Mouse (Mus musculus): ENCODE measurements around the gene Ddah1. TPM values are rescaled to one million over a fixed set of nuclear protein-coding genes. Genes with fewer than 3 reads are reported as not detected.
A peak's percentile ranks its signal among the peaks of the same experiment; 100 is the strongest.

Ddah1 gene
- 21.0 and 25.4 TPM in 2 replicates for polyA plus RNA-seq (2015; fragmentation: Nextera tagmentation; extraction: Ambion mirVana)

DNA sequence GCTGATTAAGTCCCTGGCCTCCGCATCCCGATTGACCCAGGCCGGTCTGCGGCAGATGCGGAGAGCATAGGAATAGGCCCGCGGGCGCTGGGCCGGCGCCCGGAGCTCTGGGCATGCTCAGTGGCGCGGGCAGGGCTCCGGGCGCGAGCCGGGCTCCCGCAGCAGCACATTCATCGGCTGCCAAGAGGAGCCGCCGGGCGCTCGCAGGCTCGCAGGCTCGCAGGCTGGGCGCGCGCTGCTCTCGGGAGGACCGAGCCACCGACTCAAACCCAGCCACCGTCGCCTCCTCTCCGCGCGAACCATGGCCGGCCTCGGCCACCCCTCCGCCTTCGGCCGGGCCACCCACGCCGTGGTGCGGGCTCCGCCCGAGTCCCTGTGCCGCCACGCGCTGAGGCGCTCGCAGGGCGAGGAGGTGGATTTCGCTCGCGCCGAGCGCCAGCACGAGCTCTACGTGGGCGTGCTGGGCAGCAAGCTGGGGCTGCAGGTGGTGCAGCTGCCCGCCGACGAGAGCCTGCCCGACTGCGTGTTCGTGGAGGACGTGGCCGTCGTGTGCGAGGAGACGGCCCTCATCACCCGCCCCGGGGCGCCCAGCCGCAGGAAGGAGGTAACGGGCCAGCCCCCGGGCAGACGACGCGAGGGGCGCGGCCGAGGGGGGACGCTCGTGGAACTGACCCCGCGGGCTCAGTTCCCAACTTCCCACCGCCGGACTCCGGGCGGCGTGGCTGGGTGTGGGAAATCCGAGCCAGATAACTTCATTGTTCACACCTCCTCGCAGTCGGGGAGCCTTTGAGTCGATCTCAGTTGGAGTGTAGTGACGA is at the start of gene Ddah1:
TSS of gene Ddah1 (plus strand) at position 115 of the 818 bp plus-strand sequence.
- peak; percentile 86 for ATAC-seq (replicated peaks; ENCODE audit: insufficient number of reproducible peaks, insufficient read depth, low FRiP score, low read depth)
- H3K4me1 ChIP-seq (replicated peaks) = peaks cover 22% of the 10 kb centered on the region
- under 1% methylated on average over 96 of the region's 97 CpGs for WGBS

GRCm38 (mm10) chr3:145715923-145716322 is 42.6 kb upstream of the Ddah1 start:
- no peak for ATAC-seq (replicated peaks; ENCODE audit: insufficient number of reproducible peaks, insufficient read depth, low FRiP score, low read depth)
- no peak overlapping the region for H3K4me2 ChIP-seq
- WGBS = 82% methylated on average over 7 of the region's 7 CpGs

More for the DNA sequence above, at the start of gene Ddah1:
- Histone ChIP-seq H3K4me3 (peak within 1 kb of the TSS; percentile 73), H3K27me3 (peaks cover 21% of the 10 kb centered on the region; the same call in 1 of the 2 replicates), H3K36me3 (no peaks in the 10 kb centered on the region), H3K27ac (peak within 1 kb of the TSS; percentile 45), H3K9me3 (replicated peaks) (no peaks in the 10 kb centered on the region), H3K9ac (peak within 1 kb of the TSS; percentile 78), H3K4me2 (peak within 1 kb of the TSS; percentile 99)

DNA sequence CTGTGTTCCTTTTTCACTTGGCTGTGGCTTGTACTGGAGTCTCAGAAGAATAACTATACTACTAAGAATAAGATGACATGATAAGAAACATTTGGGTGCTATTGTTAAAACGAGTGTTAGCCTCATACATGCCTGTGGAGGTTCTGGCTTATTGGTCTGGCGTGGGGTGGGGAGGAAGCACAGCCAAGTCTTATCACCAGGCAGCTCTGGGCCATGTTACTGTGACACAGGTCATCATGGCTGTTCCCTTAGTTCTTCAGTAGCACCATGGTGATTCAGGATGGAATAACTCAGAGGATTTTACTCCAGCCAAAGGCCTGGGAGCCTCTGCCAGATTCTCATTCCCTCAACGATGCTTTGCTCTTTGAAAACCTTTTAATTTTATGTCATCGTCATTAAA is 38.8 kb upstream of the Ddah1 start:
- ATAC-seq (replicated peaks; ENCODE audit: insufficient number of reproducible peaks, insufficient read depth, low FRiP score, low read depth) = no peak
- Histone ChIP-seq H3K4me2 (no peak overlapping the region), H3K9ac (no peak overlapping the region), H3K4me1 (replicated peaks) (no peaks in the 10 kb centered on the region), H3K36me3 (no peaks in the 10 kb centered on the region), H3K27me3 (no peaks in the 10 kb centered on the region), H3K9me3 (replicated peaks) (no peaks in the 10 kb centered on the region), H3K27ac (no peak overlapping the region), H3K4me3 (no peak overlapping the region)
- 52% methylated on average over 4 of the region's 4 CpGs for WGBS

More at GRCm38 (mm10) chr3:145715923-145716322, 42.6 kb upstream of the Ddah1 start:
- no peaks in the 10 kb centered on the region for H3K36me3 ChIP-seq
- no peak overlapping the region for H3K4me3 ChIP-seq
- H3K4me1 ChIP-seq (replicated peaks) = no peaks in the 10 kb centered on the region
- H3K9me3 ChIP-seq (replicated peaks) = no peaks in the 10 kb centered on the region
- H3K27ac ChIP-seq = no peak overlapping the region
- H3K27me3 ChIP-seq = no peaks in the 10 kb centered on the region
- H3K9ac ChIP-seq = no peak overlapping the region

DNA sequence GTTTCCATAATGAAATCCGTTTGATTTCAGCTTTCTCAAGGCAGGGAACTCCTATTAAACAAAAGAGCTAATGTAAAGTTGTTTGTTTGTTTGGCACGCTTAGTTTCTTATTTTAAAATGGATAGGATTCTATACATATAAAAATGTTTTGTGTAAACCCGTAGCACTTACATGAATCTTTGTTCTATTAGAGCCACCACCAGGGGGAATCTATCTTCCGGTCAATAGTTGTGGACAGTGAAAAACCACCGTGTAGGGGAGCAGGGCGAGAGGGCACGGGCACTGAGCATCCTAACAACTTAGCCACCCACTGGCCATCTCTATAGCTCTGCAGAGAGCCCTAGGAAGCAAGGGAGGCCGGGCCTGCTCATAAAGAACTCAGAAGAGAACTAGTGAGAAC is 33.4 kb upstream of the Ddah1 start:
- Histone ChIP-seq H3K36me3 (no peaks in the 10 kb centered on the region), H3K27ac (no peak overlapping the region), H3K4me1 (replicated peaks) (peaks cover 8% of the 10 kb centered on the region), H3K27me3 (no peaks in the 10 kb centered on the region), H3K4me2 (no peak overlapping the region), H3K4me3 (no peak overlapping the region), H3K9me3 (replicated peaks) (no peaks in the 10 kb centered on the region), H3K9ac (no peak overlapping the region)
- no peak for ATAC-seq (replicated peaks; ENCODE audit: insufficient number of reproducible peaks, insufficient read depth, low FRiP score, low read depth)
- WGBS = 71% methylated on average over 8 of the region's 8 CpGs

DNA sequence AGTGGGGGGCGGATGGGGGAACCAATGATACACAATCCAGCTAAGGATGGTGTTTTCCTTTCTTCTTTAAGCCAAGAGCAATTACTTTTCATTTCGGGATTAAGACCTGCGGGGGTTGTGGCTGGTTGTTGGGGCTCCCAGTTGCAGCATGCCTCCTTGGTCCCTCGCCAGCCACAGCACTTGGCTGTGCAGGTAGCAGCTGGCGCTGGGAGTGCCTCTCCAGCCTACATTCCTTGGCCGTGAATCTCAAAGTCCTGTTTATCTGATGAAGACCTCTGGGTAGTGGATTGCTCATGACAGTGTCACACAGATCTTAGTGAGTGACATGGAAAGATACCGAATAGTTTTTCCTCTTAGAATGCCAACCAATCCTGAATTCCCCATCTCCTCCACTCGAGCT is 30.1 kb upstream of the Ddah1 start:
- Histone ChIP-seq H3K9ac (no peak overlapping the region), H3K9me3 (replicated peaks) (no peaks in the 10 kb centered on the region), H3K27ac (no peak overlapping the region), H3K4me3 (no peak overlapping the region), H3K4me1 (replicated peaks) (peaks cover 9% of the 10 kb centered on the region), H3K4me2 (no peak overlapping the region), H3K27me3 (no peaks in the 10 kb centered on the region), H3K36me3 (no peaks in the 10 kb centered on the region)
- no peak for ATAC-seq (replicated peaks; ENCODE audit: insufficient number of reproducible peaks, insufficient read depth, low FRiP score, low read depth)
- 56% methylated on average over 8 of the region's 8 CpGs for WGBS

DNA sequence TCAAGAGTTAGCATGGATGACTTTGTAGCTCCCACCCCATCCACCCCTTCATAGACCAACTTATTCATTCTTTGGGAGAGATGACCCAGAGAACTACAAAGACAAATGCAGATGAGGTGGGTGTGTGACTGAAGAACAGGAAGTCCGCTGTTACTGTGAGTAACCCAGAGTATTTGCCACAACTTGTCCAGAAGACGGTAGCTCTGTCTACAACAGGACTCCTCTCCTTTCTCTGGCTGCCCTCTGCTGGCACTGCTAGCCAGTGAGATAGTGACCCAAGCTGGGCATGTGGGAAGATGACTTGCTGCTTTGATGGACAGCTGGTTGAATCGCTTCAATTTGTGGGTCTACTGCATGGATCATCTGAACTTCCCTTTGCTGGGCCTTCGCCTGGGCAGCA is 28.9 kb upstream of the Ddah1 start:
- no peak; the same call in 1 of the 2 replicates for ATAC-seq (replicated peaks; ENCODE audit: insufficient number of reproducible peaks, insufficient read depth, low FRiP score, low read depth)
- Histone ChIP-seq H3K36me3 (no peaks in the 10 kb centered on the region), H3K4me1 (replicated peaks) (peaks cover 9% of the 10 kb centered on the region), H3K4me3 (no peak overlapping the region), H3K27me3 (no peaks in the 10 kb centered on the region), H3K4me2 (no peak overlapping the region), H3K27ac (no peak overlapping the region), H3K9ac (no peak overlapping the region), H3K9me3 (replicated peaks) (no peaks in the 10 kb centered on the region)
- 56% methylated on average over 4 of the region's 4 CpGs for WGBS

GRCm38 (mm10) chr3:145730092-145730491 is 28.4 kb upstream of the Ddah1 start:
- Histone ChIP-seq H3K4me1 (replicated peaks) (peaks cover 9% of the 10 kb centered on the region), H3K9ac (no peak overlapping the region), H3K4me2 (no peak overlapping the region), H3K27me3 (no peaks in the 10 kb centered on the region), H3K27ac (no peak overlapping the region), H3K36me3 (no peaks in the 10 kb centered on the region), H3K9me3 (replicated peaks) (no peaks in the 10 kb centered on the region), H3K4me3 (no peak overlapping the region)
- 14% methylated on average over 3 of the region's 3 CpGs for WGBS
- no peak for ATAC-seq (replicated peaks; ENCODE audit: insufficient number of reproducible peaks, insufficient read depth, low FRiP score, low read depth)

DNA sequence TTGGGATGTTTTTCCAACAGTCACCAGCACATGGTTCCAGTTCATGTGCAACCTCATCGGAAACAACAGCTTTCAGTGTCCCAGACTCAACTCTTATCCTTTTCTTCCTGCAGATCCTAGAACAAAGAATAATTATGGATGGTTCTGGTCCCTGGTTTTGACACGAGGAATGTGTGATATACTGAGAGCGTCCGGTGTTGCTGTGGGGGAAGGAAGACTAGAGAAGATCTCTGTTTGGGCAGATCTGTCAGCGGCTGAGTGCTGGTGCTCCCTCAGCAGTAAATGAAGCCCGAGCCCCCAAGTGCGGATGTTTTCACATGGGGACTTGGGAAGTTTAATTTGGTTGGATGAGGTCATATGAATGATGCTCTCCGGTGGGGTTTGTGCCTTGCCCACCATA is 23.6 kb upstream of the Ddah1 start:
- Histone ChIP-seq H3K9me3 (replicated peaks) (no peaks in the 10 kb centered on the region), H3K36me3 (no peaks in the 10 kb centered on the region), H3K4me2 (no peak overlapping the region), H3K27me3 (no peaks in the 10 kb centered on the region), H3K4me1 (replicated peaks) (peaks cover 3% of the 10 kb centered on the region), H3K9ac (no peak overlapping the region), H3K27ac (no peak overlapping the region), H3K4me3 (no peak overlapping the region)
- 62% methylated on average over 8 of the region's 8 CpGs for WGBS
- ATAC-seq (replicated peaks; ENCODE audit: insufficient number of reproducible peaks, insufficient read depth, low FRiP score, low read depth) = no peak

- Histone ChIP-seq H3K4me2 (no peak overlapping the region), H3K27ac (no peak overlapping the region), H3K4me1 (replicated peaks) (no peaks in the 10 kb centered on the region), H3K27me3 (no peaks in the 10 kb centered on the region), H3K36me3 (no peaks in the 10 kb centered on the region), H3K9me3 (replicated peaks) (no peaks in the 10 kb centered on the region), H3K9ac (no peak overlapping the region), H3K4me3 (no peak overlapping the region)
- no peak for ATAC-seq (replicated peaks; ENCODE audit: insufficient number of reproducible peaks, insufficient read depth, low FRiP score, low read depth)
- WGBS = 83% methylated on average over 5 of the region's 5 CpGs
Measured at GRCm38 (mm10) chr3:145736562-145736961, 21.9 kb upstream of the Ddah1 start.

GRCm38 (mm10) chr3:145738662-145739061 is 19.8 kb upstream of the Ddah1 start:
- H3K4me3 ChIP-seq = no peak overlapping the region
- no peak overlapping the region for H3K4me2 ChIP-seq

DNA sequence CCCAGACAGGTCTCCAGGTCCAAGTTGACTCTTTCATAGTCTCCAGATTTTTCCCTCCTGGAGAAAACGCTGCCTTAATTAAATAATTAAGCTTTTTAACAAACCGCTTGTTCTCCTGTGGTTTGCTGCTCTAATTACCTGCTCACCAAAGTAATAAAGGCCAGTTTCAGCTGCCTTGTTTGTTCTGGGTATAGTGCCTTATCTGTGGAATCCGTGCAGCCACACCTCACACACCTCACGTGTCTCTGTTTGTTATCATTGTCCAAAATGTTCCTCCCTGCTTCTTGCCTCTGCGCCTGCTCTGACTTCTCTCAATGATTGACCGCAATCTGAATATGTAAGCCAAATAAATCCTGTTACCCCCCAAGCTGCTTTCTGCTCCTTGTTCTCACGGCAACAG is 18.6 kb upstream of the Ddah1 start:
- no peak overlapping the region for H3K9ac ChIP-seq
- WGBS = 55% methylated on average over 7 of the region's 7 CpGs

More at GRCm38 (mm10) chr3:145738662-145739061, 19.8 kb upstream of the Ddah1 start:
- Histone ChIP-seq H3K4me1 (replicated peaks) (no peaks in the 10 kb centered on the region), H3K9ac (no peak overlapping the region), H3K27ac (no peak overlapping the region), H3K9me3 (replicated peaks) (no peaks in the 10 kb centered on the region), H3K27me3 (no peaks in the 10 kb centered on the region), H3K36me3 (no peaks in the 10 kb centered on the region)
- no peak for ATAC-seq (replicated peaks; ENCODE audit: insufficient number of reproducible peaks, insufficient read depth, low FRiP score, low read depth)
- 75% methylated on average over 14 of the region's 14 CpGs for WGBS

GRCm38 (mm10) chr3:145743050-145743449 is 15.4 kb upstream of the Ddah1 start:
- WGBS = 37% methylated on average over 9 of the region's 9 CpGs
- no peaks in the 10 kb centered on the region for H3K4me1 ChIP-seq (replicated peaks)
- no peaks in the 10 kb centered on the region for H3K9me3 ChIP-seq (replicated peaks)
- no peak for ATAC-seq (replicated peaks; ENCODE audit: insufficient number of reproducible peaks, insufficient read depth, low FRiP score, low read depth)
- no peak overlapping the region for H3K27ac ChIP-seq
- no peak overlapping the region for H3K4me3 ChIP-seq
- no peaks in the 10 kb centered on the region for H3K27me3 ChIP-seq
- no peak overlapping the region for H3K9ac ChIP-seq
- H3K4me2 ChIP-seq = no peak overlapping the region
- H3K36me3 ChIP-seq = no peaks in the 10 kb centered on the region

More for the DNA sequence above, 18.6 kb upstream of the Ddah1 start:
- no peak for ATAC-seq (replicated peaks; ENCODE audit: insufficient number of reproducible peaks, insufficient read depth, low FRiP score, low read depth)
- Histone ChIP-seq H3K4me1 (replicated peaks) (no peaks in the 10 kb centered on the region), H3K36me3 (no peaks in the 10 kb centered on the region), H3K4me3 (no peak overlapping the region), H3K27me3 (no peaks in the 10 kb centered on the region), H3K27ac (no peak overlapping the region), H3K9me3 (replicated peaks) (no peaks in the 10 kb centered on the region), H3K4me2 (no peak overlapping the region)

Measured in heart, embryonic 15.5 days (tissue).